Mouse (Mus musculus) C2C12 (cell line): ENCODE measurements around the gene Gm15056.

ENCODE experiments used
- CEBPB ChIP-seq: IDR thresholded peaks from one replicate; pipeline ENCODE4 v1.6.1; 2011; ENCODE audit warnings: low read depth, mild to moderate bottlenecking, control low read depth, moderate library complexity
- CTCF ChIP-seq: IDR thresholded peaks from one replicate; pipeline ENCODE4 v1.5.1; 2011; ENCODE audit not compliant: control insufficient read depth, insufficient read depth, insufficient read length
- MAX ChIP-seq: IDR thresholded peaks from one replicate; pipeline ENCODE4 v1.6.1; 2011; ENCODE audit warnings: mild to moderate bottlenecking, control low read depth

GRCm38 (mm10) chr8:20907119-20907518, 4.7 kb upstream of the Gm15056 start:
- TF ChIP-seq CTCF, result no peak
- no peak for TF ChIP-seq CEBPB
- no peak for TF ChIP-seq MAX
